Mouse (Mus musculus) MEL (cell line): ENCODE results near the gene Sos1. TPM values are rescaled to one million over a fixed set of nuclear protein-coding genes. Genes with fewer than 3 reads are reported as not detected.

Source experiments
- DNase-seq: peaks from one replicate; pipeline ENCODE4 v3.0.0; 2011; ENCODE audit warnings: low read depth, low spot score
- H3K27ac ChIP-seq: 2 replicates; pipeline ENCODE4 v1.5.1; 2012; ENCODE audit warnings: low read depth, mild to moderate bottlenecking, control low read depth, low read length, moderate library complexity; ENCODE audit not compliant: control insufficient read depth
- H3K27me3 ChIP-seq, 2 experiments: fragments of 150-350 bp in 1 of 2; sonication (generic) in 1 of 2; 2 replicates each; pipeline ENCODE4 v1.6.1; 2012; ENCODE audit warnings: low read length in 2 of 2, mild to moderate bottlenecking in 2 of 2, improper control_type of control experiment in 1 of 2, moderate library complexity in 1 of 2; ENCODE audit not compliant: insufficient read depth in 2 of 2, control insufficient read depth in 1 of 2
- H3K36me3 ChIP-seq, 2 experiments: 2 replicates each; pipeline ENCODE4 v1.6.1; 2012 to 2014; ENCODE audit warnings: low read length in 2 of 2, improper control_type of control experiment in 1 of 2, inconsistent platforms in 1 of 2, mild to moderate bottlenecking in 1 of 2; ENCODE audit not compliant: insufficient read depth in 2 of 2, control insufficient read depth in 1 of 2
- H3K4me1 ChIP-seq, 2 experiments: fragments of 150-350 bp in 1 of 2; sonication (generic) in 1 of 2; 2 replicates each; pipeline ENCODE4 v1.6.1; 2012; ENCODE audit warnings: low read length in 2 of 2, improper control_type of control experiment in 1 of 2, mild to moderate bottlenecking in 1 of 2; ENCODE audit not compliant: insufficient read depth in 2 of 2, control insufficient read depth in 1 of 2
- H3K4me3 ChIP-seq, 2 experiments: fragments of 150-350 bp in 1 of 2; sonication (generic) in 1 of 2; 2 replicates each; pipeline ENCODE4 v1.5.1; 2012; ENCODE audit warnings: low read depth in 2 of 2, low read length in 2 of 2, mild to moderate bottlenecking in 2 of 2, moderate library complexity in 2 of 2, control low read depth in 1 of 2, improper control_type of control experiment in 1 of 2; ENCODE audit not compliant: control insufficient read depth in 1 of 2, insufficient read depth in 1 of 2
- H3K79me2 ChIP-seq: 2 replicates; pipeline ENCODE4 v1.6.1; 2012; ENCODE audit warnings: mild to moderate bottlenecking, low read length, moderate library complexity; ENCODE audit not compliant: control insufficient read depth, poor library complexity, insufficient read depth
- H3K9ac ChIP-seq: 2 replicates; pipeline ENCODE4 v1.6.1; 2012; ENCODE audit warnings: low read depth, mild to moderate bottlenecking, control low read depth, low read length, moderate library complexity; ENCODE audit not compliant: control insufficient read depth, poor library complexity, severe bottlenecking
- H3K9me3 ChIP-seq: fragments of 150-350 bp; sonication (generic); replicated peaks from 2 replicates; pipeline ENCODE4 v1.6.1; 2012; ENCODE audit warnings: mild to moderate bottlenecking, low read length, improper control_type of control experiment, moderate library complexity; ENCODE audit not compliant: insufficient read depth
- BHLHE40 ChIP-seq: IDR thresholded peaks from 2 replicates; pipeline ENCODE4 v1.6.1; 2012; ENCODE audit warnings: low read depth, mild to moderate bottlenecking, inconsistent platforms, low read length, improper control_type of control experiment, borderline replicate concordance
- CHD2 ChIP-seq: IDR thresholded peaks from 2 replicates; pipeline ENCODE4 v1.6.1; 2011; ENCODE audit warnings: low read length, improper control_type of control experiment
- CTCF ChIP-seq, 3 experiments: IDR thresholded peaks in 2 of 3; conservative IDR thresholded peaks in 1 of 3; 2 replicates each; pipeline ENCODE4 v1.5.1; 2011 to 2012; ENCODE audit warnings: low read length in 3 of 3, low read depth in 2 of 3, mild to moderate bottlenecking in 2 of 3, improper control_type of control experiment in 1 of 3, inconsistent platforms in 1 of 3, mixed read lengths in 1 of 3, moderate library complexity in 1 of 3; ENCODE audit not compliant: control insufficient read depth in 1 of 3, insufficient read depth in 1 of 3, poor library complexity in 1 of 3, severe bottlenecking in 1 of 3
- E2F4 ChIP-seq: IDR thresholded peaks from 2 replicates; pipeline ENCODE4 v1.6.1; 2011; ENCODE audit warnings: low read depth, low read length, improper control_type of control experiment, borderline replicate concordance
- EP300 ChIP-seq, 2 experiments: IDR thresholded peaks; 2 replicates each; pipeline ENCODE4 v1.6.1; 2011; ENCODE audit warnings: improper control_type of control experiment in 2 of 2, low read length in 2 of 2, low read depth in 1 of 2, mild to moderate bottlenecking in 1 of 2
- ETS1 ChIP-seq: IDR thresholded peaks from 2 replicates; pipeline ENCODE4 v1.6.1; 2012; ENCODE audit warnings: low read depth, mild to moderate bottlenecking, inconsistent platforms, low read length, improper control_type of control experiment, moderate library complexity
- KAT2A ChIP-seq: conservative IDR thresholded peaks from 2 replicates; pipeline ENCODE4 v1.6.1; 2012; ENCODE audit warnings: low read depth, low read length, improper control_type of control experiment, inconsistent platforms
- MAFK ChIP-seq: IDR thresholded peaks from 2 replicates; pipeline ENCODE4 v1.6.1; 2011; ENCODE audit warnings: low read depth, mild to moderate bottlenecking, low read length, improper control_type of control experiment, borderline replicate concordance
- MAX ChIP-seq: IDR thresholded peaks from 2 replicates; pipeline ENCODE4 v1.6.1; 2011; ENCODE audit warnings: low read length, improper control_type of control experiment
- MEF2A ChIP-seq: IDR thresholded peaks from 2 replicates; pipeline ENCODE4 v1.6.1; 2014; ENCODE audit warnings: low read depth, mild to moderate bottlenecking, inconsistent platforms, low read length, improper control_type of control experiment; ENCODE audit not compliant: poor library complexity, insufficient replicate concordance, severe bottlenecking; ENCODE audit errors: extremely low read depth
- MXI1 ChIP-seq: IDR thresholded peaks from 2 replicates; pipeline ENCODE4 v1.6.1; 2011; ENCODE audit warnings: mild to moderate bottlenecking, low read depth, low read length, improper control_type of control experiment
- MYC ChIP-seq: IDR thresholded peaks from 2 replicates; pipeline ENCODE4 v1.6.1; 2011; ENCODE audit warnings: low read depth, mild to moderate bottlenecking, low read length, improper control_type of control experiment, moderate library complexity
- NELFE ChIP-seq: IDR thresholded peaks from 2 replicates; pipeline ENCODE4 v1.6.1; 2011; ENCODE audit warnings: low read depth, low read length, improper control_type of control experiment
- NRF1 ChIP-seq: IDR thresholded peaks from 2 replicates; pipeline ENCODE4 v1.6.1; 2014; ENCODE audit warnings: low read depth, mild to moderate bottlenecking, inconsistent platforms, low read length, improper control_type of control experiment, moderate library complexity; ENCODE audit not compliant: poor library complexity, insufficient read depth, severe bottlenecking
- SMC3 ChIP-seq: IDR thresholded peaks from 2 replicates; pipeline ENCODE4 v1.6.1; 2011; ENCODE audit warnings: low read depth, low read length, improper control_type of control experiment
- TAL1 ChIP-seq: IDR thresholded peaks from 2 replicates; pipeline ENCODE4 v1.6.1; 2012; ENCODE audit warnings: mild to moderate bottlenecking, inconsistent platforms, low read length, moderate library complexity, mixed read lengths
- TBP ChIP-seq: IDR thresholded peaks from 2 replicates; pipeline ENCODE4 v1.8.0; 2011; ENCODE audit warnings: low read depth, low read length, improper control_type of control experiment
- TCF12 ChIP-seq: IDR thresholded peaks from 2 replicates; pipeline ENCODE4 v1.6.1; 2014; ENCODE audit warnings: low read depth, mild to moderate bottlenecking, inconsistent platforms, low read length, improper control_type of control experiment, moderate library complexity
- UBTF ChIP-seq: IDR thresholded peaks from 2 replicates; pipeline ENCODE4 v1.6.1; 2012; ENCODE audit warnings: low read depth, mild to moderate bottlenecking, inconsistent platforms, low read length, improper control_type of control experiment, moderate library complexity, borderline replicate concordance; ENCODE audit not compliant: insufficient read depth
- USF1 ChIP-seq: IDR thresholded peaks from 2 replicates; pipeline ENCODE4 v1.6.1; 2014; ENCODE audit warnings: low read depth, mild to moderate bottlenecking, inconsistent platforms, low read length, improper control_type of control experiment, moderate library complexity
- ZMIZ1 ChIP-seq: IDR thresholded peaks from 2 replicates; pipeline ENCODE4 v1.6.1; 2012; ENCODE audit warnings: low read depth, mild to moderate bottlenecking, inconsistent platforms, low read length, improper control_type of control experiment, moderate library complexity
- ZNF384 ChIP-seq: IDR thresholded peaks from 2 replicates; pipeline ENCODE4 v1.6.1; 2012; ENCODE audit warnings: low read depth, mild to moderate bottlenecking, inconsistent platforms, low read length, improper control_type of control experiment
- polyA plus RNA-seq, 2 experiments: library from polyadenylated mRNA; stranded (reverse) in 1 of 2; unstranded in 1 of 2; fragments of >175 nt in 1 of 2; fragments of >200 nt in 1 of 2; gene quantifications; 2 replicates each; pipeline versions ENCODE4 v1.2.1 to v1.2.4; 2012; ENCODE audit warnings: low replicate concordance in 2 of 2, low read depth in 1 of 2; ENCODE audit not compliant: insufficient read length in 2 of 2, insufficient read depth in 1 of 2, missing spikeins in 1 of 2
- total RNA-seq: library from RNA; depleted of rRNA; stranded (reverse); fragments of 300-350 nt; gene quantifications from 2 replicates; pipeline ENCODE4 v1.2.3, GENCODE M21; 2012

Gene Sos1
- total and polyA plus RNA-seq, 3 experiments = 4.6 to 20.3 (median 12.1) TPM

DNA sequence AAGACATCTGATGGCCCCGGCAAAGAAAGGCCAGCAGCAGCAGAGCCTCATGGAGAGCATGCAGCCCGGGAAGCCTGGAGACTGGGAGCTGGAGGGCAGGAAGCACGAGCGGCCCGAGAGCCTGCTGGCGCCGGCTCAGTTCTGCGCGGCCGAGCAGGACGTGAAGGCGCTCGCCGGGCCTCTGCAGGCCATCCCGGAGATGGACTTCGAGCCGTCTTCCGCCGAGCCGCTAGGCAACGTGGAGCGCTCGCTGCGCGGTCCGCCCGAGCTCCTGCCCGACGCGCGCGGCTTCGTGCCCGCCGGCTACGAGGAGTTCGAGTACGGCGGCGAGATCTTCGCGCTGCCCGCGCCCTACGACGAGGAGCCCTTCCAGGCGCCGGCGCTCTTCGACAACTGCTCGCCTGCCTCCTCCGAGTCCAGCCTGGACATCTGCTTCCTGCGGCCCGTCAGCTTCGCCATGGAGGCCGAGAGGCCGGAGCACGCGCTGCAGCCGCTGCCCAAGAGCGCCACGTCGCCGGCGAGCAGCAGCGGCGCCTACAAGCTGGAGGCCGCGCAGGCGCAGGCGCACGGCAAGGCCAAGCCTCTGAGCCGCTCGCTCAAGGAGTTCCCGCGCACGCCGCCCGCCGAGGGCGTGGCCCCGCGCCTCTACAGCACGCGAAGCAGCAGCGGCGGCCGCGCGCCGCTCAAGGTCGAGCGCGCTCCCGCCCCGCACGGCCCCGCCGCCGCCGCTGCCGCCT lies 107.1 kb downstream of the Sos1 start, which contains the start of gene Gm10190:
Gene Gm10190, minus strand, starts transcription at position 553 of the 737 bp plus-strand sequence.
- Histone ChIP-seq H3K9ac (no peak within 1 kb of the TSS), H3K79me2 (no peaks in the 10 kb centered on the region), H3K27ac (no peak within 1 kb of the TSS), H3K27me3 (0 out of 4 replicates have a peak, but pooled peaks cover 0 to 1% of the 10 kb centered on the region in 2 experiments), H3K36me3 (no peaks in the 10 kb centered on the region), H3K9me3 (no peaks in the 10 kb centered on the region), H3K4me1 (no peaks in the 10 kb centered on the region), H3K4me3 (no peak within 1 kb of the TSS)
- DNase-seq = no peak
- TF ChIP-seq MAX (no peak), ZMIZ1 (no peak), NRF1 (no peak)

DNA sequence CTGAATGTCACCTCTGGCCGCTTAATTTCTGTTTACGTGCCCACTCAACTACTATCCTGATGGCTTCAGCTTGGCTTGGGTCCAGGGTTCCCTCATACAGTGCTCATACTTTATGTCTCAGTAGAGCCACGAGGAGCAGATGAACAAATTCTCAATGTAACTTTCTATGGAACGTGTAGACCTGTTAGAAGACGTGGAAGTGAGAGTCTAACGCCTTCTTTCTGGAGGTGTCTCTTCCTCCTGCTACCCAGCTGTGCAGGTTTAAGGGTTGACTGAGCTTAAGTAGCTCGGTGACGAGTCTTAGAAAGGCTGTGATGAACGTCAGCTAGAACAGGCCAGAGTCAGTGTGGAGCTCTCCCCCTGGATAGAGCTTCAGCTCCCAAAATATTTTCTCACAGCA lies 111.6 kb downstream of the Sos1 start:
- DNase-seq = no peak
- TF ChIP-seq KAT2A = no peak
- no peak for TF ChIP-seq E2F4
- TF ChIP-seq MAFK = no peak
- no peak for TF ChIP-seq CTCF (IDR thresholded peaks at IDR 0.05 in 2 of 3, conservative IDR thresholded peaks at IDR 0.05 in 1 of 3; ENCODE audit: control insufficient read depth in 1 of 3, insufficient read depth in 1 of 3, low read depth in 2 of 3, low read length in 3 of 3, poor library complexity in 1 of 3, severe bottlenecking in 1 of 3)
- no peak for TF ChIP-seq EP300 (IDR thresholded peaks at IDR 0.05; ENCODE audit: low read depth in 1 of 2, low read length in 2 of 2)
- TF ChIP-seq UBTF = no peak
- TF ChIP-seq USF1 = no peak
- no peak for TF ChIP-seq ZNF384
- TF ChIP-seq MEF2A = no peak
- TF ChIP-seq, all 39 proteins: peak for 0
- Histone ChIP-seq H3K4me3 (no peak overlapping the region), H3K36me3 (no peaks in the 10 kb centered on the region), H3K9me3 (no peaks in the 10 kb centered on the region), H3K9ac (no peak overlapping the region), H3K4me1 (no peaks in the 10 kb centered on the region), H3K27me3 (peaks cover 0 to 3% of the 10 kb centered on the region in 2 experiments; a peak in 2 of 4 replicates), H3K27ac (no peak overlapping the region), H3K79me2 (no peaks in the 10 kb centered on the region)

DNA sequence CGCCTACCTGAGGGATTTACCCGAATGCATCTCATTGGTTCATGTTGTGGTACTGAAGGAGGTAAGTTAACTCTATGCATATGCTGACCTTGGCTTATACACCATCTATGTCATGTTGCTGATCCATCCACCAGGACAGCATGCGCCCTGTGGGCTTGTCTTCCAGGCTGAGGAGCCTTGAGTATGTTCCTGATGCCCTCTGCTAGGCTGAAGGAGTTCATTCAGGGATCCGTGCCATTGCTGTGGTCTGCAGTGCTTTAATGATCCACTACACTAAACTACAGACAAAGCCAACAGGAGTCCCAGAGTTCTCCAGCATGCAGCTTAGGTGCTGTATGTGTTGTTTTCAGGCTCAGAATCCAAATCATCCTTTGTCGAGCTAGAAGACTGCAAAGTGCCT lies 113.0 kb downstream of the Sos1 start:
- Histone ChIP-seq H3K79me2 (no peaks in the 10 kb centered on the region), H3K36me3 (no peaks in the 10 kb centered on the region), H3K9me3 (no peaks in the 10 kb centered on the region), H3K9ac (no peak overlapping the region), H3K27ac (no peak overlapping the region), H3K4me3 (no peak overlapping the region), H3K27me3 (peaks cover 0 to 5% of the 10 kb centered on the region in 2 experiments; a peak in 2 of 4 replicates), H3K4me1 (no peaks in the 10 kb centered on the region)
- no peak for TF ChIP-seq MAFK
- no peak for TF ChIP-seq BHLHE40
- no peak for TF ChIP-seq SMC3
- TF ChIP-seq EP300 (IDR thresholded peaks at IDR 0.05; ENCODE audit: low read depth in 1 of 2, low read length in 2 of 2) = no peak
- TF ChIP-seq TAL1 = no peak
- TF ChIP-seq MAX = no peak
- TF ChIP-seq MYC = no peak
- TF ChIP-seq CHD2 = no peak
- TF ChIP-seq ETS1 = no peak
- TF ChIP-seq NELFE = no peak
- TF ChIP-seq MXI1 = no peak
- no peak for TF ChIP-seq TCF12
- no peak for TF ChIP-seq USF1
- no peak for TF ChIP-seq TBP
- DNase-seq = no peak
